Mouse (Mus musculus) limb, embryonic 11.5 days (tissue): ENCODE results near the gene C130032M10Rik. TPM values are rescaled to one million over a fixed set of nuclear protein-coding genes. Genes with fewer than 3 reads are reported as not detected.

Source experiments
- ATAC-seq: fragments of 200-750 bp; cut with Nextera tagmentation; 2 replicates; pipeline ENCODE4 v1.8.0; 2017; ENCODE audit warnings: low read depth; ENCODE audit not compliant: insufficient number of reproducible peaks, low FRiP score, low TSS enrichment
- DNase-seq: peaks from one replicate; pipeline ENCODE4 v3.0.0-alpha.2; 2015; ENCODE audit warnings: low spot score
- H3K27ac ChIP-seq: fragments of 300-500 bp; sonication (generic); replicated peaks from 2 replicates; pipeline ENCODE4 v1.5.1; 2014; ENCODE audit warnings: low read depth, mild to moderate bottlenecking, low read length
- H3K27me3 ChIP-seq: fragments of 300-500 bp; sonication (generic); 2 replicates; pipeline ENCODE4 v1.6.1; 2014; ENCODE audit warnings: mild to moderate bottlenecking, low read length, mixed read lengths; ENCODE audit not compliant: control insufficient read depth, insufficient read depth
- H3K36me3 ChIP-seq: fragments of 300-500 bp; sonication (generic); 2 replicates; pipeline ENCODE4 v1.6.1; 2014; ENCODE audit warnings: mild to moderate bottlenecking, low read length, moderate library complexity, mixed read lengths; ENCODE audit not compliant: control insufficient read depth, insufficient read depth
- H3K4me1 ChIP-seq: fragments of 300-500 bp; sonication (generic); 2 replicates; pipeline ENCODE4 v1.6.1; 2014; ENCODE audit warnings: low read length, mixed read lengths; ENCODE audit not compliant: control insufficient read depth, insufficient read depth
- H3K4me2 ChIP-seq: fragments of 300-500 bp; sonication (generic); 2 replicates; pipeline ENCODE4 v1.6.1; 2014; ENCODE audit warnings: low read depth, mild to moderate bottlenecking, moderate library complexity; ENCODE audit not compliant: severe bottlenecking
- H3K4me3 ChIP-seq: fragments of 300-500 bp; sonication (generic); 2 replicates; pipeline ENCODE4 v1.5.1; 2014; ENCODE audit warnings: low read depth, low read length
- H3K9ac ChIP-seq: fragments of 300-500 bp; sonication (generic); 2 replicates; pipeline ENCODE4 v1.6.1; 2014; ENCODE audit warnings: mild to moderate bottlenecking, low read length
- H3K9me3 ChIP-seq: fragments of 300-500 bp; sonication (generic); 2 replicates; pipeline ENCODE4 v1.6.1; 2016; ENCODE audit warnings: low read length; ENCODE audit not compliant: control insufficient read depth
- WGBS: fragments of 180-500 bp; shearing (Covaris S2); extraction: QIAGEN DNeasy Blood & Tissue Kit; methylation state at CpG from one replicate; pipeline ENCODE4 v1.1.7; 2014; 5-methylcytosine and 5-hydroxymethylcytosine counted together
- polyA plus RNA-seq: library from polyadenylated mRNA; unstranded; fragments of >200 nt; fragmentation: Nextera tagmentation; extraction: Ambion mirVana; gene quantifications from 2 replicates; pipeline ENCODE4 v1.2.1, GENCODE M21; 2014

Gene C130032M10Rik
- polyA plus RNA-seq, 1 experiment from 2014 or later, result 0.67 TPM

GRCm38 (mm10) chr9:114564667-114565066 lies 49.2 kb downstream of the C130032M10Rik start:
- ATAC-seq, result peak; percentile 14; the same call in 1 of the 2 replicates
- under 1% methylated on average over 10 of the region's 10 CpGs for WGBS

More at GRCm38 (mm10) chr9:114564667-114565066, 49.2 kb downstream of the C130032M10Rik start:
- no peaks in the 10 kb centered on the region for H3K27me3 ChIP-seq
- no peaks in the 10 kb centered on the region for H3K36me3 ChIP-seq
- peak overlapping the region; percentile 94 for H3K4me2 ChIP-seq
- H3K27ac ChIP-seq, result peak overlapping the region; percentile 99
- peak; percentile 74 for DNase-seq
- no peaks in the 10 kb centered on the region for H3K9me3 ChIP-seq
- H3K4me1 ChIP-seq, result peaks cover 9% of the 10 kb centered on the region
- H3K9ac ChIP-seq, result peak overlapping the region; percentile 97
- peak overlapping the region; percentile 82 for H3K4me3 ChIP-seq

Other genes with a start within 250 kb of the C130032M10Rik start
- not detected in 2 replicates for gene Bcl2a1c, start 185.6 kb upstream of the C130032M10Rik start, polyA plus RNA-seq
- 57.6 and 66.7 TPM in 2 replicates for gene Crtap, start 125.0 kb upstream of the C130032M10Rik start, polyA plus RNA-seq
- gene Glb1, start 114.6 kb upstream of the C130032M10Rik start, polyA plus RNA-seq, result 23.2 and 24.4 TPM in 2 replicates
- 3.6 and 5.1 TPM in 2 replicates for gene Tmppe, start 114.6 kb upstream of the C130032M10Rik start, polyA plus RNA-seq
- gene Ccr4, start 10.8 kb upstream of the C130032M10Rik start, polyA plus RNA-seq, result 0.07 and 0.08 TPM in 2 replicates
- gene Trim71, start 48.7 kb downstream of the C130032M10Rik start, polyA plus RNA-seq, result 3.7 and 4.0 TPM in 2 replicates
- gene Cnot10, start 124.5 kb downstream of the C130032M10Rik start, polyA plus RNA-seq, result 71.8 and 80.7 TPM in 2 replicates
- gene Dync1li1, start 173.1 kb downstream of the C130032M10Rik start, polyA plus RNA-seq, result 62.1 and 65.6 TPM in 2 replicates
- 24.0 and 24.9 TPM in 2 replicates for gene Cmtm6, start 215.4 kb downstream of the C130032M10Rik start, polyA plus RNA-seq